Mouse (Mus musculus) midbrain, postnatal 0 days (tissue): ENCODE measurements around the gene Ncbp3. TPM values are rescaled to one million over a fixed set of nuclear protein-coding genes. Genes with fewer than 3 reads are reported as not detected.

Experiments
- ATAC-seq: fragments of 200-750 bp; cut with Nextera tagmentation; 2 replicates; pipeline ENCODE4 v1.8.0; 2017; ENCODE audit warnings: moderate number of reproducible peaks, mild to moderate bottlenecking, moderate TSS enrichment, moderate library complexity; ENCODE audit not compliant: low FRiP score
- DNase-seq: peaks from one replicate; pipeline ENCODE4 v3.0.0-alpha.2; 2015; ENCODE audit warnings: low spot score
- H3K27ac ChIP-seq: fragments of 300-500 bp; sonication (generic); 2 replicates; pipeline ENCODE4 v1.5.1; 2014; ENCODE audit warnings: low read depth, mild to moderate bottlenecking, low read length, mixed read lengths
- H3K27me3 ChIP-seq: fragments of 300-500 bp; sonication (generic); 2 replicates; pipeline ENCODE4 v1.6.1; 2014; ENCODE audit warnings: low read length, control low read depth, mixed read lengths; ENCODE audit not compliant: insufficient read depth
- H3K36me3 ChIP-seq: fragments of 300-500 bp; sonication (generic); 2 replicates; pipeline ENCODE4 v1.6.1; 2014; ENCODE audit warnings: low read length, control low read depth, mixed read lengths; ENCODE audit not compliant: insufficient read depth
- H3K4me1 ChIP-seq: fragments of 300-500 bp; sonication (generic); 2 replicates; pipeline ENCODE4 v1.6.1; 2014; ENCODE audit warnings: mild to moderate bottlenecking, control low read depth, antibody characterized with exemption, low read length, mixed read lengths; ENCODE audit not compliant: insufficient read depth
- H3K4me2 ChIP-seq: fragments of 300-500 bp; sonication (generic); 2 replicates; pipeline ENCODE4 v1.6.1; 2014; ENCODE audit warnings: low read depth, mild to moderate bottlenecking, low read length, mixed read lengths; ENCODE audit not compliant: poor library complexity, severe bottlenecking
- H3K4me3 ChIP-seq: fragments of 300-500 bp; sonication (generic); 2 replicates; pipeline ENCODE4 v1.5.1; 2014; ENCODE audit warnings: low read depth, mild to moderate bottlenecking, low read length, moderate library complexity
- H3K9ac ChIP-seq: fragments of 300-500 bp; sonication (generic); replicated peaks from 2 replicates; pipeline ENCODE4 v1.6.1; 2014; ENCODE audit warnings: mild to moderate bottlenecking, low read length, moderate library complexity, mixed read lengths; ENCODE audit not compliant: poor library complexity, severe bottlenecking
- H3K9me3 ChIP-seq: fragments of 300-500 bp; sonication (generic); 2 replicates; pipeline ENCODE4 v1.6.1; 2016; ENCODE audit warnings: low read length, control low read depth
- CTCF ChIP-seq: IDR thresholded peaks from 2 replicates; pipeline ENCODE4 v1.5.1; 2016; ENCODE audit warnings: antibody characterized with exemption, mild to moderate bottlenecking
- WGBS: fragments of 180-500 bp; shearing (Covaris S2); extraction: QIAGEN DNeasy Blood & Tissue Kit; methylation state at CpG from one replicate; pipeline ENCODE4 v1.1.7; 2014; 5-methylcytosine and 5-hydroxymethylcytosine counted together
- polyA plus RNA-seq: library from polyadenylated mRNA; unstranded; fragments of >200 nt; fragmentation: Nextera tagmentation; extraction: Ambion mirVana; gene quantifications from 2 replicates; pipeline ENCODE4 v1.2.1, GENCODE M21; 2015
- total RNA-seq: library from RNA; depleted of rRNA; stranded (reverse); fragments of >200 nt; gene quantifications from 2 replicates; pipeline ENCODE4 v1.2.3, GENCODE M21; 2014; rRNA removed

Gene Ncbp3
- total RNA-seq = 7.2 and 11.7 TPM in 2 replicates
- polyA plus RNA-seq = 6.1 and 7.9 TPM in 2 replicates

DNA sequence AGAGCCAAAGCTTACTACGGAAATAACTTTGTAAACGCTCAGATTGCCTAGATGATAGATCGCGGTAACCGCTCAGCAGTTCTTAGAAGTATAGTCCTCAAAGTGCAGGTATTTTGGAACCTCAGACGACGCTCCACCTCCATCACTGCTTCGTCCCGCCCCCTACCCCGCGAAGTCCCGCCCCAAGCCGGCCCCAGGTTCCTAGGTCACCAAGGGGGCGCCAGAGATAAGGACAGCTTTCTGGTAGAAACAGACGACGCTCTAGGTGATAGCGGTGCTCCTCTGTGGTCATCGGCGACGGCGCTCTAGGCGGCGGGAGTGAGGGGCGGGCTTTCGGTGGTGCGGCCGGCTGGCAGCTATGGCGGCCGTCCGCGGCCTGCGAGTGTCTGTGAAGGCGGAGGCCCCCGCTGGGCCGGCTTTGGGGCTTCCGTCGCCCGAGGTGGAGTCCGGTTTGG is at the start of gene Ncbp3:
Gene Ncbp3, plus strand, starts transcription at position 242 of the 455 bp plus-strand sequence.
- Histone ChIP-seq H3K36me3 (peaks cover 6% of the 10 kb centered on the region), H3K27me3 (no peaks in the 10 kb centered on the region), H3K4me1 (no peaks in the 10 kb centered on the region; the same call in 1 of the 2 replicates), H3K4me3 (peak within 1 kb of the TSS; percentile 97), H3K9ac (peak within 1 kb of the TSS; percentile 96), H3K9me3 (no peaks in the 10 kb centered on the region), H3K27ac (peak within 1 kb of the TSS; percentile 86), H3K4me2 (peak within 1 kb of the TSS; percentile 74)
- peak; percentile 93 for ATAC-seq
- under 1% methylated on average over 37 of the region's 39 CpGs for WGBS
- TF ChIP-seq CTCF = peak; percentile 86
- DNase-seq = peak; percentile 98

DNA sequence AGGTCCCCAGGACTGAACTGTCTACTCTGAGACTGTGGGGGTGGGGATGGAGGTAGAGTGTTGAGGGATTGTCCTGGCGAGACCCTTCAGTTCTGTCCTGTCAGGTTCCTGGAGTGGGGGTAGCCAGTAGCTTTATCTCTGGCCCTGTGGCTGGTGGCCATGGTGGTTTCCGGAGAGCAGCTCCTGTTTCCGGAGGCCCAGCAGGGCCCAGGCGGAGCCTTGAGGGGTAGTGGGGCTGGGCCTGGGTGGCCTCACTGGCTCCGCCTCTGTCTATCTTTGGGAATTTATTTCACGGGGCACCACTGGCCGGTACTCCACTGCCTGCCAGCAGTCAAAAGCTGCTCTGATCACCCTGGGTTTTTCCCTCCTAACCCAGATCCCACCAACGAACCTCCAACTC is 48.8 kb upstream of the Ncbp3 start, which contains the start of gene P2rx1:
Gene P2rx1, plus strand, starts transcription at position 333 of the 400 bp plus-strand sequence.
- H3K27me3 ChIP-seq = no peaks in the 10 kb centered on the region
- no peak within 1 kb of the TSS for H3K27ac ChIP-seq
- DNase-seq (no peak), ATAC-seq (no peak)
- H3K36me3 ChIP-seq = no peaks in the 10 kb centered on the region
- TF ChIP-seq CTCF = no peak
- H3K4me3 ChIP-seq = no peak within 1 kb of the TSS
- no peak within 1 kb of the TSS for H3K9ac ChIP-seq
- no peaks in the 10 kb centered on the region for H3K4me1 ChIP-seq
- H3K9me3 ChIP-seq = no peaks in the 10 kb centered on the region
- H3K4me2 ChIP-seq = no peak within 1 kb of the TSS
- WGBS = 54% methylated on average over 8 of the region's 8 CpGs

DNA sequence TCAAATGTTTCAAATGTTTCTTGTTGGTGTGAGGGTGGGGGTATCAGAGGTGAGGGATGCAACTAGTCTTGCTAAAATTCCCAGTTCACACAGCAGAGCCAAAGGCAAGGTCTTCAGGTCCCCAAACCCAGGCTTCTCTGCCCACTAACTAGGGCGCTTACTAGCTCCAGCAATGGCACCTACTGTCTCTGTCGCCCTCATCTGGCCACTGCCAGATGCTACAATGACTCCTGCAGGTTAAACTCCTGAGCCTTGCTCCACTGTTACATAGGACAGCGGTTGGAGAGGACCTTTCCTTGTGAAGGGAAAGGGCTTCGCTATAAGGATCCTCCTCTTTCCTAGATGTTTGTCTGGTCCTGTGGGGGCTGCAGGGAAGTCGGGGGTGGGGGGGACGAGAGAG is 46.6 kb upstream of the Ncbp3 start:
- H3K27me3 ChIP-seq = no peaks in the 10 kb centered on the region
- no peak overlapping the region for H3K9ac ChIP-seq
- WGBS = 9% methylated on average over 6 of the region's 6 CpGs
- H3K4me2 ChIP-seq = no peak overlapping the region
- no peak for ATAC-seq
- peak; percentile 69 for DNase-seq
- no peaks in the 10 kb centered on the region for H3K4me1 ChIP-seq
- TF ChIP-seq CTCF = peak; percentile 85
- no peaks in the 10 kb centered on the region for H3K36me3 ChIP-seq
- no peaks in the 10 kb centered on the region for H3K9me3 ChIP-seq
- H3K27ac ChIP-seq = no peak overlapping the region
- H3K4me3 ChIP-seq = no peak overlapping the region

DNA sequence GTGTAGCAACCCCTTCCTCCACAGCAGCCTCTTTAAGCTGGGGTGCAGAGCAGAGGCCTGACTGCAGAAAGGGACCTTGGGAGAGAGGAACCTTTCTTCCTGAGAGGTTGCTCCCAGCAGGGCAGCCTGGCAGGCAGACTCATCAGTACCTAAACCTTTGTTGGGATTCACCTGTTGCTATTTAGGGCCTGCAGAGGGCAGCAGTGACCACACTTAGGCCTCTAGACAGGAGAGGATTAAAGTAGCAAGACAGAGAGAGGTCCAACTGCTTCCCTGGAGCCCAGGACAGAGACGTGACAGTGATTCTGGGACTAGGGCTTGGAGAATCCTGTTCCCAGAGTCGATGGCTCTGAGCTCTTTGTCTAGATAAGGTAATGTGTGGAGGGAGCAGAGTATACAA is 41.2 kb upstream of the Ncbp3 start:
- Histone ChIP-seq H3K4me1 (no peaks in the 10 kb centered on the region), H3K27me3 (no peaks in the 10 kb centered on the region; the same call in 1 of the 2 replicates), H3K27ac (no peak overlapping the region), H3K9ac (no peak overlapping the region), H3K4me2 (no peak overlapping the region), H3K4me3 (no peak overlapping the region), H3K36me3 (no peaks in the 10 kb centered on the region), H3K9me3 (no peaks in the 10 kb centered on the region)
- 2% methylated on average over 2 of the region's 2 CpGs for WGBS
- TF ChIP-seq CTCF = peak; percentile 86
- ATAC-seq (no peak), DNase-seq (peak; percentile 79)

DNA sequence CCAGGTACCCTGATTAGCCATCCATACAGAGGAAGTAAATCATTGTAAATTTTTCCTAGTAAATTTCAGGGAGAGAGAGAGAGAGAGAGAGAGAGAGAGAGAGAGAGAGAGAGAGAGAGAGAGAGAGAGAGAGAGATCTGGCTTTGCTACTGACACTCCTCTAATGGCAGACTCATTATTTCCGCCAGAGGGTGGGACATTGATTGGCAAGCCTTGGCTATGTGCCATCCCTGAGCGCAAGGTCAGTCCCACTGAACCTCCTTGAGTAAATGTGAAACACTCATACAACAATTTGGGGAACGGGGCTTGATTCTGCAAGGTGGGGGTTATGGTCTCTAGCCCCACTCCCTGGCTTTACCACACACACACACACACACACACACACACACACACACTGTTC is 40.5 kb upstream of the Ncbp3 start:
- 80% methylated on average over 3 of the region's 3 CpGs for WGBS
- ATAC-seq (no peak), DNase-seq (no peak)
- no peak for TF ChIP-seq CTCF
- Histone ChIP-seq H3K27ac (no peak overlapping the region), H3K36me3 (no peaks in the 10 kb centered on the region), H3K4me3 (no peak overlapping the region), H3K27me3 (no peaks in the 10 kb centered on the region; the same call in 1 of the 2 replicates), H3K9me3 (no peaks in the 10 kb centered on the region), H3K9ac (no peak overlapping the region), H3K4me2 (no peak overlapping the region), H3K4me1 (no peaks in the 10 kb centered on the region)

DNA sequence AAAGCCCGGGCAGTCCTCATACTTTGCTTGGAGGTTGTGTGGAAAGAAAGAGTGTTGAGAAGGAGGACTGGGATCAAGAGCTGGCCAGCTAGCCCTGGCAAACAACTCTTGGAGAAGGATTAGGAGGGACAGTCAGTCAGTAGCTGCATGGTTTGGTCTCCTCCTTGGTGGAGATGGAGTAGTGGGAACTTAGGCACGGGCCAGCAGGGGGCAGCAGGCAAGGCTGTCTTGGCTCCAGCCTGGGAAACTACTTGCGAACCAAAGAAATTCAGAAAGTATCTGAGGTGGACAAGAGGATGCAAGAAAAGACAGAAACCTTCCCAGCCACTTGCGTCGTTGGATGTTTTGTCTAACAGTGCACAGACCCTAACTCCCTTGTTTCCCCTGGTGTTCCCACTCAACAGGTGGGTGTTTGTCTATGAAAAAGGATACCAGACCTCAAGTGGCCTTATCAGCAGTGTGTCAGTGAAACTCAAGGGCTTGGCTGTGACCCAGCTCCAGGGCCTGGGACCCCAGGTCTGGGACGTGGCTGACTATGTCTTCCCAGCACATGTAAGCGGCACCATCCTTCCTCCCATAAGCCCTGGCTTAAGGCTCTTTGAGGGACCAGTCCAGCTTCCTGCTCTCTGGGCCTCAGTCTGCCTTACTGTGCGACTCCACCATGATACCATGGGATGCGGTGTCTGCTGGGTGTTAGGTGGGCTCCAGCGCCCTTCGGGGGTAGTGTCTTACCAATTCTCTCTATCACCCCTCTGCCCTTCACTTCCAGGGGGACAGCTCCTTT is 39.7 kb upstream of the Ncbp3 start:
- Histone ChIP-seq H3K27me3 (no peaks in the 10 kb centered on the region; the same call in 1 of the 2 replicates), H3K36me3 (no peaks in the 10 kb centered on the region), H3K4me1 (no peaks in the 10 kb centered on the region), H3K27ac (no peak overlapping the region), H3K4me2 (no peak overlapping the region), H3K4me3 (no peak overlapping the region), H3K9me3 (no peaks in the 10 kb centered on the region), H3K9ac (no peak overlapping the region)
- ATAC-seq (no peak), DNase-seq (peak; percentile 47)
- peak; percentile 77 for TF ChIP-seq CTCF
- 62% methylated on average over 11 of the region's 11 CpGs for WGBS
